Mouse (Mus musculus) activated CD4-positive, CD25-positive, alpha-beta regulatory T cell, adult 4 months (primary cell): ENCODE results near the gene Dnajc30. TPM values are rescaled to one million over a fixed set of nuclear protein-coding genes. Genes with fewer than 3 reads are reported as not detected.
A peak's percentile ranks its signal among the peaks of the same experiment; 100 is the strongest.

ENCODE experiments used
- ATAC-seq: one replicate; pipeline ENCODE4 v1.8.0; 2017
- polyA plus RNA-seq, 2 experiments: library from polyadenylated mRNA; unstranded; fragments of 100-300 nt; shearing (Covaris generic); gene quantifications; one replicate each; pipeline ENCODE4 v1.2.1; 2017

Gene Dnajc30
- polyA plus RNA-seq, 2 experiments from 2014 or later: 27.4 to 30.4 TPM

DNA sequence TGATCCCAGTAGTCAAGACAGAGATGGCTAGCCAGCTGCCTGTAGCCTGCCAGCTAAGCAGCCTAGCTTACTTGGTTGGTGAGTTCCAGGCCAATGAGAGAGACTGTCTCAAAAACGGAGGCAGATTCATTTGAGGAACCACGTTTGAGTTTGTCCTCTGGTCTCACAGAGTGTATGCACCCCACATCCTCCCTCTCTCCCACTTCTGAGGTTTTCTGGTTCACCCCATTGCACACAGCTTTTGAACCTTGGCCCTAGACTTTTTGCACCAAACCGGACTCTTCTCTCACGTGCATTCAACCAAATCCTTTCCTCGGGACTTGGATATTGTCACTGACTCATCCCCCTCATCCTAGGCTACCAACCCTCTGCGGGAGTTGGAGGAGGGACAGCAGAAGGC is 46.0 kb downstream of the Dnajc30 start:
- no peak for ATAC-seq

DNA sequence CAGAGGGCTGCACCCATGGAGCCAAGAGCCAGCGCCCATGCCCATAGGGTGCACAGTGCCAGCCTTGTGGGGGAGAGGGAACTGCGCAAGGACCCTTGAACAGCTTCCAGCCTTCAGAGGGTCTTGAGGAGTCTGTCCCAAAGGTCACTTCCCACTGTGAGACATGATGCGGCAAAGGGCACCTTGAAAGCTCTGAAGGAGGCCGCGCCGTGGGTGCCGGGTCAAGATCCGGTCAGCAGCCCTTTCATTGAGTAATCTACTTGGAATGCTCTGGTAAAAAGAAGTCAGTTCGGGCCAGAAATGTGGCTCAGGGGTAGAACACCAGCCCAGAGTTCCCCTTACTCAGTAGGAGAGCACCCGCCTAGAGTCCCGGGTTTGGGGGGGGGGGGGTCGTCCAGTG is 49.8 kb downstream of the Dnajc30 start:
- ATAC-seq: no peak

DNA sequence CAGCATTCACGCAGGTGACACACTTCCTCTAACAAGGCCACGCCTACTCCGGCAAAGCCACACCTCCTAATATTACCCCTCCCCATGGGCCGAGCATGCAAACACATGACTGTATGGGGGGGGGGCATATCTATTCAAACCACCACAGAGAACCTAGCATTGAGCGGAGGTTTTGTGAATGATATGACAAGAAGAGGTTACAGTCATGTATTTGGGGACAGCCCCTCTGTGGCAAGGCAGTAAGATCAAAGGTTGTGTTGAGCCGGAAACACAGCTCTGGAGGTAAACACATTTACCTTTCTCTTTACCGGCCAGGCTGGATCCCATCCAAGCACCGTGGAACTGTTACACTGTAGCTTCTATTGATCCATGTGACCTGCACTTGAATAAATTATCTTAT is 51.2 kb downstream of the Dnajc30 start:
- peak; percentile 97 for ATAC-seq

Other genes starting within 250 kb of the Dnajc30 start
- not detected for gene Tmem270, start 157.5 kb upstream of the Dnajc30 start, polyA plus RNA-seq
- gene Cldn13, start 148.7 kb upstream of the Dnajc30 start, polyA plus RNA-seq: 1 to 10 TPM in 1 of 2 experiments, not detected in 1; 1.3 TPM
- 10 to 100 TPM; 20.4 to 23.3 TPM for gene Mettl27, start 131.8 kb upstream of the Dnajc30 start, polyA plus RNA-seq
- not detected for gene Cldn4, start 117.3 kb upstream of the Dnajc30 start, polyA plus RNA-seq
- not detected for gene Cldn3, start 78.0 kb upstream of the Dnajc30 start, polyA plus RNA-seq
- gene Abhd11, start 55.0 kb upstream of the Dnajc30 start, polyA plus RNA-seq: 10 to 100 TPM; 53.9 to 66.7 TPM
- gene Stx1a, start 40.7 kb upstream of the Dnajc30 start, polyA plus RNA-seq: 10 to 100 TPM; 15.1 to 15.2 TPM
- 10 to 100 TPM; 60.3 to 84.8 TPM for gene Bud23, start 757 bp downstream of the Dnajc30 start, polyA plus RNA-seq
- not detected for gene Vps37d, start 14.1 kb downstream of the Dnajc30 start, polyA plus RNA-seq
- not detected for gene Mlxipl, start 25.7 kb downstream of the Dnajc30 start, polyA plus RNA-seq
- gene Tbl2, start 85.5 kb downstream of the Dnajc30 start, polyA plus RNA-seq: 1 to 10 TPM; 5.2 to 5.4 TPM
- gene Bcl7b, start 104.1 kb downstream of the Dnajc30 start, polyA plus RNA-seq: 10 to 100 TPM; 41.8 to 53.6 TPM
- 10 to 100 TPM; 20.8 to 23.9 TPM for gene Baz1b, start 123.1 kb downstream of the Dnajc30 start, polyA plus RNA-seq
- gene Fzd9, start 187.0 kb downstream of the Dnajc30 start, polyA plus RNA-seq: not detected